8 mouse cellular contexts compared by ENCODE assay signal in the genomic region with DNA sequence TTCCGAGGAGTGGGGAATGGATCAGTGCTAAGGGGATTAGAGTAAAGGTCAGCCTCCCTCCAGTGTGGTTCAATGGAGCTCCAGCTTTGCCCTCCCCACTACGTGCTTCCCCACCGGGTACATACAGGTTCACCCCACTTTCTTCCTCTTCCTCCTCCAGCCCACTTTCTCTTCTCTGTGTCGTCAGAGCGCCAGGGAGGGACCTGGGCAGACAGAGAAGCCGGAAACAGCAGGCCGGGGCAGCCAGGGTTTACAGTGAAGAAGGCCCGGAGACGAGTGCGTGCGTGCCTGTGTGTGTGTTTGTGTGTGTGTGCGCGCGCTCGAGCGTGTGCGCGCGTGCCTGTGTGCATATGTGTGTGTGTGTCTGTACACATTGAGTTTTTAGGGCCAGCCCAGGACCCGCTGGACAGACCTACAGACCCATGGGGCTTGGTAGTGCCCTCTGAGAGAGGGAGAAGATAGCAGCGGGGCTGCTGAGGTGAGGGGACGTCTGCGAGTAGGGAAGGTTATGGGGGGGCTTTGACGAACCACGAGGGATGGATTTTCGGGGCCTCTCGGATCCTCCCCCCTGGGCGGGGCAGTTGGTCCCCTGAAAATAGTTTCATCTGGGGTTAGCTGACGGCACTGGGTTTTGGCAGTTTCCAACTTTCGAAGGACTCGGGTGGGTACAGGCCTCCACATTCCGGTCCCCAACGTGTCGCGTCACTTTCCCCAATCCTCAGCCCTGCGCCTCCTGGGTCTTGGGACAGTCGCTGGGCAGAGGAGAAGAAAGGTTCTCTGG. TPM values are rescaled to one million over a fixed set of nuclear protein-coding genes. Genes with fewer than 3 reads are reported as not detected.
DNase-seq lines count a peak whose midpoint lies in the region; ATAC-seq lines count a peak whose summit lies in the region.

Gene Stat6 (plus strand): TSS at position 215 of the 781 bp plus-strand sequence.

- ATAC-seq in hindbrain, embryonic 15.5 days (ENCODE audit: low FRiP score, low read depth) = peak; percentile 51; the same call in 1 of the 2 replicates
- peak; percentile 53; the same call in 1 of the 2 replicates for ATAC-seq in limb, embryonic 12.5 days (ENCODE audit: insufficient number of reproducible peaks, insufficient read depth, low FRiP score, low TSS enrichment, low read depth)
- peak; percentile 63 for ATAC-seq in midbrain, embryonic 13.5 days

- 5% methylated on average over 34 of the region's 37 CpGs for WGBS in hindbrain, embryonic 15.5 days
- WGBS in limb, embryonic 12.5 days = 7% methylated on average over 37 of the region's 37 CpGs
- 4% methylated on average over 37 of the region's 37 CpGs for WGBS in midbrain, embryonic 13.5 days

- H3K9ac ChIP-seq in hindbrain, embryonic 15.5 days = peak within 1 kb of the TSS; percentile 16; the same call in 1 of the 2 replicates
- H3K9ac ChIP-seq in limb, embryonic 12.5 days (replicated peaks) = peak within 1 kb of the TSS; percentile 64
- peak within 1 kb of the TSS; percentile 41 for H3K9ac ChIP-seq in midbrain, embryonic 13.5 days (replicated peaks)

- peaks cover 26% of the 10 kb centered on the region for H3K27me3 ChIP-seq in hindbrain, embryonic 15.5 days
- H3K27me3 ChIP-seq in limb, embryonic 12.5 days = no peaks in the 10 kb centered on the region
- peaks cover 48% of the 10 kb centered on the region for H3K27me3 ChIP-seq in midbrain, embryonic 13.5 days
- H3K27me3 ChIP-seq in splenic B cell, adult 2 months (ENCODE audit: control insufficient read depth, insufficient read depth, low read length, poor library complexity, severe bottlenecking) = no peaks in the 10 kb centered on the region

- H3K4me2 ChIP-seq in hindbrain, embryonic 15.5 days = peak within 1 kb of the TSS; percentile 58
- peak within 1 kb of the TSS; percentile 74 for H3K4me2 ChIP-seq in limb, embryonic 12.5 days
- peak within 1 kb of the TSS; percentile 54 for H3K4me2 ChIP-seq in midbrain, embryonic 13.5 days (replicated peaks)

- H3K36me3 ChIP-seq in hindbrain, embryonic 15.5 days = no peaks in the 10 kb centered on the region
- H3K36me3 ChIP-seq in limb, embryonic 12.5 days = no peaks in the 10 kb centered on the region
- H3K36me3 ChIP-seq in midbrain, embryonic 13.5 days = no peaks in the 10 kb centered on the region
- H3K36me3 ChIP-seq in splenic B cell, adult 2 months (ENCODE audit: control insufficient read depth, insufficient read depth, low read length, poor library complexity, severe bottlenecking) = peaks cover 3% of the 10 kb centered on the region; the same call in 1 of the 2 replicates

- H3K27ac ChIP-seq in hindbrain, embryonic 15.5 days (replicated peaks) = peak within 1 kb of the TSS; percentile 63
- H3K27ac ChIP-seq in limb, embryonic 12.5 days = peak within 1 kb of the TSS; percentile 66
- H3K27ac ChIP-seq in midbrain, embryonic 13.5 days = no peak within 1 kb of the TSS

- intact Hi-C loops in left cerebral cortex, postnatal 4 days (cut with DNase I) = no loop called here

- H3K9me3 ChIP-seq in hindbrain, embryonic 15.5 days = no peaks in the 10 kb centered on the region
- no peaks in the 10 kb centered on the region for H3K9me3 ChIP-seq in limb, embryonic 12.5 days
- no peaks in the 10 kb centered on the region for H3K9me3 ChIP-seq in midbrain, embryonic 13.5 days

- peak within 1 kb of the TSS; percentile 38 for H3K4me3 ChIP-seq in hindbrain, embryonic 15.5 days
- H3K4me3 ChIP-seq in limb, embryonic 12.5 days (replicated peaks) = peak within 1 kb of the TSS; percentile 42
- peak within 1 kb of the TSS; percentile 33 for H3K4me3 ChIP-seq in midbrain, embryonic 13.5 days (replicated peaks)

- H3K4me1 ChIP-seq in hindbrain, embryonic 15.5 days (replicated peaks) = peaks cover 20% of the 10 kb centered on the region
- peaks cover 26% of the 10 kb centered on the region for H3K4me1 ChIP-seq in limb, embryonic 12.5 days (replicated peaks)
- peaks cover 24% of the 10 kb centered on the region for H3K4me1 ChIP-seq in midbrain, embryonic 13.5 days (replicated peaks)

- no peak for DNase-seq in left cerebral cortex, adult 18-20 months (ENCODE audit: low spot score in 2 of 2)
- no peak for DNase-seq in left cerebral cortex, postnatal 4 days
- DNase-seq in cerebellum, adult 8-10 months = peak; percentile 41
- DNase-seq in gastrocnemius, adult 8-10 months (ENCODE audit: low spot score in 2 of 2) = peak; percentile 69 to 70
- DNase-seq in splenic B cell, adult 2 months (ENCODE audit: low read depth, low spot score) = peak; percentile 92

RNA-seq across cellular contexts. Expression of gene Stat6, which starts in this region (rescaled TPM):
- 10 to 100 TPM; 15.9 to 17.8 TPM for total RNA-seq in left cerebral cortex, adult 18-20 months (2021)
- 1 to 10 TPM; 6.0 to 6.1 TPM for total RNA-seq in left cerebral cortex, postnatal 4 days (2021)
- total RNA-seq in gastrocnemius, adult 8-10 months (2022) = 10 to 100 TPM; 14.1 to 15.3 (median 14.2) TPM
- polyA plus RNA-seq in hindbrain, embryonic 15.5 days (2015; fragmentation: Nextera tagmentation; extraction: Ambion mirVana) = 6.2 and 6.3 TPM in 2 replicates
- 8.7 and 12.1 TPM in 2 replicates for polyA plus RNA-seq in limb, embryonic 12.5 days (2016; fragmentation: Nextera tagmentation; extraction: Ambion mirVana)
- 3.8 and 4.3 TPM in 2 replicates for polyA plus RNA-seq in midbrain, embryonic 13.5 days (2015; fragmentation: Nextera tagmentation; extraction: Ambion mirVana)

Comparison
In these comparisons a context has a peak if more than half of its experiments do, and no peak if none do; other contexts are left out.
1. DNase-seq: peak in cerebellum, adult 8-10 months (single experiment), gastrocnemius, adult 8-10 months (2 of 2) and splenic B cell, adult 2 months (single experiment); none in left cerebral cortex, adult 18-20 months (0 of 2) and left cerebral cortex, postnatal 4 days (single experiment).
2. Peak in every context shown above with its lines, with median percentiles within 50 percentile points of each other: ATAC-seq, H3K4me2 ChIP-seq, H3K4me3 ChIP-seq and H3K9ac ChIP-seq.